Mouse (Mus musculus): ENCODE measurements around the gene Ugt1a1. TPM values are rescaled to one million over a fixed set of nuclear protein-coding genes. Genes with fewer than 3 reads are reported as not detected.
"Not testable (repeated sequence)": the region's sequence is repeated elsewhere in the genome, so short reads cannot be mapped to it uniquely, and the experiment has no call there.

Ugt1a1 gene
- polyA plus RNA-seq, 1 experiment from 2014 or later, result not detected

GRCm38 (mm10) chr1:88216551-88216950 is 4.8 kb downstream of the Ugt1a1 start:
- H3K27me3 ChIP-seq (replicated peaks; ENCODE audit: control insufficient read depth, insufficient read depth, low read length), result no peaks in the 10 kb centered on the region

GRCm38 (mm10) chr1:88217144-88217543 is 5.4 kb downstream of the Ugt1a1 start:
- Histone ChIP-seq H3K4me1 (ENCODE audit: control insufficient read depth, insufficient read depth, low read depth, low read length) (no peaks in the 10 kb centered on the region), H3K27ac (ENCODE audit: low read depth, low read length) (no peak overlapping the region), H3K9ac (ENCODE audit: low read depth, low read length) (no peak overlapping the region), H3K9me3 (ENCODE audit: control insufficient read depth, low read length) (peaks cover 54% of the 10 kb centered on the region), H3K36me3 (ENCODE audit: control insufficient read depth, insufficient read depth, low read length) (no peaks in the 10 kb centered on the region), H3K27me3 (replicated peaks; ENCODE audit: control insufficient read depth, insufficient read depth, low read length) (no peaks in the 10 kb centered on the region), H3K4me3 (ENCODE audit: low read length) (no peak overlapping the region), H3K4me2 (ENCODE audit: low read length) (no peak overlapping the region)
- ATAC-seq, result no peak
- WGBS, result 65% methylated on average over 2 of the region's 2 CpGs

More at GRCm38 (mm10) chr1:88216551-88216950, 4.8 kb downstream of the Ugt1a1 start:
- Histone ChIP-seq H3K4me3 (ENCODE audit: low read length) (no peak overlapping the region), H3K4me2 (ENCODE audit: low read length) (no peak overlapping the region), H3K36me3 (ENCODE audit: control insufficient read depth, insufficient read depth, low read length) (no peaks in the 10 kb centered on the region), H3K27ac (ENCODE audit: low read depth, low read length) (no peak overlapping the region), H3K9me3 (ENCODE audit: control insufficient read depth, low read length) (peaks cover 58% of the 10 kb centered on the region), H3K9ac (ENCODE audit: low read depth, low read length) (no peak overlapping the region), H3K4me1 (ENCODE audit: control insufficient read depth, insufficient read depth, low read depth, low read length) (no peaks in the 10 kb centered on the region)
- 56% methylated on average over 2 of the region's 2 CpGs for WGBS
- ATAC-seq, result no peak

GRCm38 (mm10) chr1:88217576-88217975 is 5.8 kb downstream of the Ugt1a1 start:
- Histone ChIP-seq H3K4me1 (ENCODE audit: control insufficient read depth, insufficient read depth, low read depth, low read length) (no peaks in the 10 kb centered on the region), H3K9ac (ENCODE audit: low read depth, low read length) (no peak overlapping the region), H3K36me3 (ENCODE audit: control insufficient read depth, insufficient read depth, low read length) (no peaks in the 10 kb centered on the region), H3K9me3 (ENCODE audit: control insufficient read depth, low read length) (peaks cover 51% of the 10 kb centered on the region), H3K27ac (ENCODE audit: low read depth, low read length) (no peak overlapping the region), H3K4me3 (ENCODE audit: low read length) (no peak overlapping the region), H3K27me3 (replicated peaks; ENCODE audit: control insufficient read depth, insufficient read depth, low read length) (no peaks in the 10 kb centered on the region), H3K4me2 (ENCODE audit: low read length) (no peak overlapping the region)
- 41% methylated on average over 3 of the region's 3 CpGs for WGBS
- ATAC-seq, result no peak

- no peak for ATAC-seq
- WGBS, result 75% methylated on average over 9 of the region's 9 CpGs
- H3K9ac ChIP-seq (ENCODE audit: low read depth, low read length), result no peak overlapping the region
Measured at GRCm38 (mm10) chr1:88218051-88218450, 6.3 kb downstream of the Ugt1a1 start.

GRCm38 (mm10) chr1:88218591-88218990 is 6.8 kb downstream of the Ugt1a1 start:
- H3K4me1 ChIP-seq (ENCODE audit: control insufficient read depth, insufficient read depth, low read depth, low read length), result no peaks in the 10 kb centered on the region
- H3K9ac ChIP-seq (ENCODE audit: low read depth, low read length), result no peak overlapping the region
- no peaks in the 10 kb centered on the region for H3K27me3 ChIP-seq (replicated peaks; ENCODE audit: control insufficient read depth, insufficient read depth, low read length)
- H3K36me3 ChIP-seq (ENCODE audit: control insufficient read depth, insufficient read depth, low read length), result no peaks in the 10 kb centered on the region
- WGBS, result 52% methylated on average over 4 of the region's 4 CpGs
- no peak overlapping the region for H3K4me3 ChIP-seq (ENCODE audit: low read length)
- no peak overlapping the region for H3K27ac ChIP-seq (ENCODE audit: low read depth, low read length)
- H3K4me2 ChIP-seq (ENCODE audit: low read length), result no peak overlapping the region
- ATAC-seq, result no peak
- peaks cover 41% of the 10 kb centered on the region for H3K9me3 ChIP-seq (ENCODE audit: control insufficient read depth, low read length)

More at GRCm38 (mm10) chr1:88218051-88218450, 6.3 kb downstream of the Ugt1a1 start:
- Histone ChIP-seq H3K27ac (ENCODE audit: low read depth, low read length) (no peak overlapping the region), H3K4me2 (ENCODE audit: low read length) (no peak overlapping the region), H3K36me3 (ENCODE audit: control insufficient read depth, insufficient read depth, low read length) (no peaks in the 10 kb centered on the region), H3K4me3 (ENCODE audit: low read length) (no peak overlapping the region), H3K4me1 (ENCODE audit: control insufficient read depth, insufficient read depth, low read depth, low read length) (no peaks in the 10 kb centered on the region), H3K27me3 (replicated peaks; ENCODE audit: control insufficient read depth, insufficient read depth, low read length) (no peaks in the 10 kb centered on the region), H3K9me3 (ENCODE audit: control insufficient read depth, low read length) (peaks cover 47% of the 10 kb centered on the region)

GRCm38 (mm10) chr1:88219054-88219453 is 7.3 kb downstream of the Ugt1a1 start:
- no peaks in the 10 kb centered on the region for H3K36me3 ChIP-seq (ENCODE audit: control insufficient read depth, insufficient read depth, low read length)
- no peaks in the 10 kb centered on the region for H3K4me1 ChIP-seq (ENCODE audit: control insufficient read depth, insufficient read depth, low read depth, low read length)
- no peak overlapping the region for H3K9ac ChIP-seq (ENCODE audit: low read depth, low read length)
- H3K27ac ChIP-seq (ENCODE audit: low read depth, low read length), result no peak overlapping the region
- no peaks in the 10 kb centered on the region for H3K27me3 ChIP-seq (replicated peaks; ENCODE audit: control insufficient read depth, insufficient read depth, low read length)
- ATAC-seq, result no peak
- H3K9me3 ChIP-seq (ENCODE audit: control insufficient read depth, low read length), result peaks cover 37% of the 10 kb centered on the region
- 26% methylated on average over 1 of the region's 1 CpGs for WGBS
- no peak overlapping the region for H3K4me3 ChIP-seq (ENCODE audit: low read length)
- H3K4me2 ChIP-seq (ENCODE audit: low read length), result no peak overlapping the region

GRCm38 (mm10) chr1:88220336-88220735 is 8.6 kb downstream of the Ugt1a1 start:
- H3K36me3 ChIP-seq (ENCODE audit: control insufficient read depth, insufficient read depth, low read length), result no peaks in the 10 kb centered on the region
- no peak overlapping the region for H3K4me3 ChIP-seq (ENCODE audit: low read length)
- H3K4me1 ChIP-seq (ENCODE audit: control insufficient read depth, insufficient read depth, low read depth, low read length), result no peaks in the 10 kb centered on the region
- no peak for ATAC-seq
- H3K9ac ChIP-seq (ENCODE audit: low read depth, low read length), result no peak overlapping the region
- H3K4me2 ChIP-seq (ENCODE audit: low read length), result no peak overlapping the region
- H3K27ac ChIP-seq (ENCODE audit: low read depth, low read length), result no peak overlapping the region
- H3K9me3 ChIP-seq (ENCODE audit: control insufficient read depth, low read length), result peaks cover 27% of the 10 kb centered on the region
- H3K27me3 ChIP-seq (replicated peaks; ENCODE audit: control insufficient read depth, insufficient read depth, low read length), result no peaks in the 10 kb centered on the region

- no peak for ATAC-seq
- H3K4me3 ChIP-seq (ENCODE audit: low read length), result no peak overlapping the region
- no peaks in the 10 kb centered on the region for H3K27me3 ChIP-seq (replicated peaks; ENCODE audit: control insufficient read depth, insufficient read depth, low read length)
- no peak overlapping the region for H3K4me2 ChIP-seq (ENCODE audit: low read length)
- H3K4me1 ChIP-seq (ENCODE audit: control insufficient read depth, insufficient read depth, low read depth, low read length), result no peaks in the 10 kb centered on the region
- no peak overlapping the region for H3K27ac ChIP-seq (ENCODE audit: low read depth, low read length)
- H3K9me3 ChIP-seq (ENCODE audit: control insufficient read depth, low read length), result peaks cover 28% of the 10 kb centered on the region
- no peaks in the 10 kb centered on the region for H3K36me3 ChIP-seq (ENCODE audit: control insufficient read depth, insufficient read depth, low read length)
- H3K9ac ChIP-seq (ENCODE audit: low read depth, low read length), result no peak overlapping the region
- 47% methylated on average over 2 of the region's 2 CpGs for WGBS
Measured at GRCm38 (mm10) chr1:88222216-88222615, 10.5 kb downstream of the Ugt1a1 start.

GRCm38 (mm10) chr1:88223011-88223515 is 11.3 kb downstream of the Ugt1a1 start:
- not testable (repeated sequence) for ATAC-seq; H3K4me1 ChIP-seq (ENCODE audit: control insufficient read depth, insufficient read depth, low read depth, low read length); H3K36me3 ChIP-seq (ENCODE audit: control insufficient read depth, insufficient read depth, low read length); H3K4me2 ChIP-seq (ENCODE audit: low read length); H3K27ac ChIP-seq (ENCODE audit: low read depth, low read length); H3K27me3 ChIP-seq (replicated peaks; ENCODE audit: control insufficient read depth, insufficient read depth, low read length); H3K9ac ChIP-seq (ENCODE audit: low read depth, low read length); H3K4me3 ChIP-seq (ENCODE audit: low read length)
- H3K9me3 ChIP-seq (ENCODE audit: control insufficient read depth, low read length), result peaks cover 31% of the 10 kb centered on the region

GRCm38 (mm10) chr1:88223591-88223990 is 11.8 kb downstream of the Ugt1a1 start:
- no peaks in the 10 kb centered on the region for H3K27me3 ChIP-seq (replicated peaks; ENCODE audit: control insufficient read depth, insufficient read depth, low read length)
- peaks cover 36% of the 10 kb centered on the region for H3K9me3 ChIP-seq (ENCODE audit: control insufficient read depth, low read length)
- H3K9ac ChIP-seq (ENCODE audit: low read depth, low read length), result no peak overlapping the region
- WGBS, result 54% methylated on average over 1 of the region's 1 CpGs
- no peak overlapping the region for H3K4me3 ChIP-seq (ENCODE audit: low read length)
- H3K27ac ChIP-seq (ENCODE audit: low read depth, low read length), result no peak overlapping the region
- no peak overlapping the region for H3K4me2 ChIP-seq (ENCODE audit: low read length)
- H3K36me3 ChIP-seq (ENCODE audit: control insufficient read depth, insufficient read depth, low read length), result no peaks in the 10 kb centered on the region
- no peak for ATAC-seq
- H3K4me1 ChIP-seq (ENCODE audit: control insufficient read depth, insufficient read depth, low read depth, low read length), result no peaks in the 10 kb centered on the region

Measured in hindbrain, embryonic 16.5 days (tissue).